Mouse (Mus musculus): ENCODE results near the gene Myo18b.

GRCm38 (mm10) chr5:112924806-112925205 is 28.6 kb upstream of the Myo18b start:
- no peak for TF ChIP-seq CTCF (IDR thresholded peaks at IDR 0.05; ENCODE audit: extremely low read depth, insufficient read depth, low read length)
- TF ChIP-seq POLR2A (IDR thresholded peaks at IDR 0.05; ENCODE audit: extremely low read depth, insufficient read depth, low read length): no peak
